Mouse (Mus musculus) cerebellum, postnatal 4 days (tissue): ENCODE data around the gene Bbs9.
"Not testable (repeated sequence)": the region's sequence is repeated elsewhere in the genome, so short reads cannot be mapped to it uniquely, and the experiment has no call there.

Experiments used
- DNase-seq, 2 experiments: peaks; one replicate each; pipeline ENCODE4 v3.0.0; 2022; ENCODE audit warnings: low spot score in 2 of 2, mixed read lengths in 1 of 2

The Bbs9 gene

GRCm38 (mm10) chr9:22848800-22849199 is 373.3 kb downstream of the Bbs9 start:
- DNase-seq = no peak

GRCm38 (mm10) chr9:22849212-22849611 is 373.7 kb downstream of the Bbs9 start:
- DNase-seq = no peak

GRCm38 (mm10) chr9:22869147-22869546 is 393.6 kb downstream of the Bbs9 start:
- DNase-seq = not testable (repeated sequence)

- no peak for DNase-seq
Measured at GRCm38 (mm10) chr9:22870661-22871060, 395.1 kb downstream of the Bbs9 start.

- peak in 1 of 2 experiments; percentile 3 for DNase-seq
Measured at GRCm38 (mm10) chr9:22875231-22875630, 399.7 kb downstream of the Bbs9 start.

GRCm38 (mm10) chr9:22879266-22879665 is 403.8 kb downstream of the Bbs9 start:
- DNase-seq = no peak

GRCm38 (mm10) chr9:22886351-22886750 is 410.8 kb downstream of the Bbs9 start:
- no peak for DNase-seq

- no peak for DNase-seq
Measured at GRCm38 (mm10) chr9:22905434-22905833, 429.9 kb downstream of the Bbs9 start.

GRCm38 (mm10) chr9:22916808-22917207 is 441.3 kb downstream of the Bbs9 start:
- no peak for DNase-seq

- DNase-seq = no peak
Measured at GRCm38 (mm10) chr9:22935645-22936044, 460.1 kb downstream of the Bbs9 start.
